Mouse (Mus musculus) spleen, adult 2 months (tissue): ENCODE data around the gene Col6a4. TPM values are rescaled to one million over a fixed set of nuclear protein-coding genes. Genes with fewer than 3 reads are reported as not detected.

Experiments
- DNase-seq, 2 experiments: peaks; one replicate each; pipeline versions ENCODE4 v3.0.0 to v3.0.0-alpha.2; 2012 to 2021; ENCODE audit warnings: low spot score in 2 of 2, low read depth in 1 of 2
- H3K27ac ChIP-seq: fragments of 200-500 bp; 2 replicates; pipeline ENCODE4 v1.5.1; 2012; ENCODE audit warnings: low read length, inconsistent platforms; ENCODE audit not compliant: insufficient read depth
- H3K27me3 ChIP-seq: fragments of 200-500 bp; 2 replicates; pipeline ENCODE4 v1.6.1; 2012; ENCODE audit warnings: mild to moderate bottlenecking, moderate library complexity, low read length, inconsistent platforms; ENCODE audit not compliant: control insufficient read depth, insufficient read depth
- H3K36me3 ChIP-seq: fragments of 200-500 bp; 2 replicates; pipeline ENCODE4 v1.6.1; 2012; ENCODE audit warnings: mild to moderate bottlenecking, low read length, inconsistent platforms; ENCODE audit not compliant: control insufficient read depth, insufficient read depth
- H3K4me1 ChIP-seq: fragments of 200-500 bp; 2 replicates; pipeline ENCODE4 v1.6.1; 2011; ENCODE audit warnings: inconsistent platforms; ENCODE audit not compliant: control insufficient read depth, insufficient read depth, insufficient read length
- H3K4me3 ChIP-seq: fragments of 200-500 bp; 2 replicates; pipeline ENCODE4 v1.5.1; 2011; ENCODE audit warnings: mild to moderate bottlenecking, inconsistent platforms; ENCODE audit not compliant: insufficient read depth, insufficient read length; ENCODE audit errors: extremely low read depth
- CTCF ChIP-seq: fragments of 200-500 bp; IDR thresholded peaks from 2 replicates; pipeline ENCODE4 v1.5.1; 2011; ENCODE audit warnings: mild to moderate bottlenecking, inconsistent platforms; ENCODE audit not compliant: insufficient read depth, insufficient read length, insufficient replicate concordance; ENCODE audit errors: extremely low read depth
- POLR2A ChIP-seq: fragments of 200-500 bp; IDR thresholded peaks from 2 replicates; pipeline ENCODE4 v1.6.1; 2011; ENCODE audit warnings: low read depth, low read length, inconsistent platforms
- WGBS: fragments of 180-500 bp; shearing (Covaris S2); methylation state at CpG from one replicate; pipeline ENCODE4 v1.1.7; 2018; 5-methylcytosine and 5-hydroxymethylcytosine counted together
- polyA plus RNA-seq: library from polyadenylated mRNA; depleted of rRNA; stranded (reverse); fragments of >200 nt; gene quantifications from 2 replicates; pipeline ENCODE4 v1.2.3, GENCODE M21; 2012; rRNA removed

Gene Col6a4
- polyA plus RNA-seq, result 3.6 and 4.1 TPM in 2 replicates

DNA sequence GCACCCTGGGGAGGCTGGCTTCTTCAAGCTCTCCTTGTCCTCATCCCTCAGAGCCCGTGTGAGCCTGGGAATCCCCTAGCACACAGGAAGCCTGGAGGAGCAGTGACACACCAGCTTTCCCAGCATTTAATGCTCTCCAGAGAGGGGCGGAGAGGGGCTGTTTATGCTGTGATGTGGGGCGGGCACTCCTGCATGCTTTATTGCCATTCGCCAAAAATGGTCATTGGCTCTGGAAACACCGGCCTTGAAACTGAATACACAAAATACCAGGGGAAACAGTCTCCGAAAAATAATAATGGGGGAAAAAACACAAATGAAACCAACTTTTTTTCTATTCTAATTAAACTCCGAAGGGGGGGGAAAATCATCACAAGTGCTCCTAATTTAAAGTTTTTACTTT, at the start of gene Col6a4:
Gene Col6a4, minus strand, starts transcription at position 101 of the 400 bp plus-strand sequence.
- Histone ChIP-seq H3K27me3 (no peaks in the 10 kb centered on the region), H3K27ac (no peak within 1 kb of the TSS), H3K4me3 (no peak within 1 kb of the TSS), H3K4me1 (no peaks in the 10 kb centered on the region), H3K36me3 (no peaks in the 10 kb centered on the region)
- TF ChIP-seq CTCF, result no peak
- TF ChIP-seq POLR2A, result no peak
- DNase-seq, result no peak
- WGBS, result 70% methylated on average over 7 of the region's 7 CpGs

DNA sequence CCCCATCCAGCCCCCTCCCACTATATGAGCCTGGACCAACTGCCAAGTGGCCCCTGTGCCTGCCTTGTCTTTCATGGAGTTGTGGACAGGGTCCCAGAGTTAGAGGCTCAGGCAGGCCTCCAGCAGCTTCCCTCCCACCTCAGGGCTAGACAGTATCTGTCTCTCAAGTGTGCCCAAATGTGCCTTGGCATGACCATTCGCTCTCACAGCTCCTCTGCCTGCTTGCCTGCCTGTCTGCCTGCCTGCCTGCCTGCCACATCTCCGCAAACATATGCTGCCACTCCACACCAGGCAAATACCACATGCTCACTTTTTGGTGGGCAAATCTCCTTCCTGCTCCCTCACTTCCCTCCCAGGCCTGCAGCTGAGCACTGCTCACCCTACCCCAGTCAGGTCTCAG, 49.0 kb upstream of the Col6a4 start:
- TF ChIP-seq POLR2A, result no peak
- no peak for TF ChIP-seq CTCF
- Histone ChIP-seq H3K4me1 (no peaks in the 10 kb centered on the region), H3K27ac (no peak overlapping the region), H3K4me3 (no peak overlapping the region), H3K36me3 (no peaks in the 10 kb centered on the region), H3K27me3 (peaks cover 17% of the 10 kb centered on the region; the same call in 1 of the 2 replicates)
- WGBS, result 78% methylated on average over 2 of the region's 2 CpGs
- no peak for DNase-seq

DNA sequence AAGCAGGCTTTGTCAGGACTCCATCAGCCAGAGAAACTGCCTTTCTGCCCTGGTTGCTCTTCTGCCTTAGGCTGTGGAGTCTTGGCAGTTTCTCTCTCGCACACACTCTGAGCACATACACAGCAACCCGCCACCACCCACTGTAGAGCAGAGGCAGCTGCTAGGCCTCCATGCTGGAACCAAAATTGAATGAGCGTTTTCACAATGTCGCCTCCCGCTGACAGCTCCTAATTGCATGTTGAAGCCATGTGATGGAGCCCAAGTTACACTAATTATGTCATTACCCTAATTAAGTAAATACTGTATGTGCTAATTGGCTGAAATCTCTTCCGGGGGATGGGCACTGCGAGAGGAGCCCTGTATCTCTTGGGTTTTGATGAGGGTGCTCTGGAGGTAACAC, 47.6 kb upstream of the Col6a4 start:
- no peak for DNase-seq
- Histone ChIP-seq H3K27ac (no peak overlapping the region), H3K36me3 (no peaks in the 10 kb centered on the region), H3K4me1 (no peaks in the 10 kb centered on the region), H3K27me3 (peaks cover 13% of the 10 kb centered on the region; the same call in 1 of the 2 replicates), H3K4me3 (no peak overlapping the region)
- TF ChIP-seq CTCF (no peak), POLR2A (no peak)
- WGBS, result 95% methylated on average over 7 of the region's 7 CpGs

DNA sequence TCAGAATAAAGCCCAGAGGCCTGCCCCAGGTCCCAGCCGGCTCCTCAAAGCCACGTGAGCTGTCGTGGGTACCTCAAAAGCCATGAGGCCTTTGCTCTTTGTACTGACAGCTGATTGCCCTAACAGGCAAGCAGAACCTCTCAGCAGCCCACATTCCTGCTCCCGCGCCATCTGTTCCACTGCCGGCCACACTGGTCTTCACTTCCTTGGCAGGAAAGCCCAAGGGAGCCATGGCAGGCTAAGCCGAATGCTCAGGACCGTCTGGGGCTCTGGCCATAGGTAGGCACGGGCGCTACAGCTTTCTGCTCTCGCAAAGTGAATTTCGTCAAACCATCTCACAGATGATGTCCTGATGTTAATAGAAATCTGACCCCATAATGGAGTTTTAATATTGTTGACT, 45.4 kb upstream of the Col6a4 start:
- Histone ChIP-seq H3K4me1 (no peaks in the 10 kb centered on the region), H3K27ac (no peak overlapping the region), H3K27me3 (no peaks in the 10 kb centered on the region), H3K36me3 (no peaks in the 10 kb centered on the region), H3K4me3 (no peak overlapping the region)
- DNase-seq, result no peak
- 90% methylated on average over 12 of the region's 12 CpGs for WGBS
- TF ChIP-seq POLR2A, result no peak
- TF ChIP-seq CTCF, result no peak

DNA sequence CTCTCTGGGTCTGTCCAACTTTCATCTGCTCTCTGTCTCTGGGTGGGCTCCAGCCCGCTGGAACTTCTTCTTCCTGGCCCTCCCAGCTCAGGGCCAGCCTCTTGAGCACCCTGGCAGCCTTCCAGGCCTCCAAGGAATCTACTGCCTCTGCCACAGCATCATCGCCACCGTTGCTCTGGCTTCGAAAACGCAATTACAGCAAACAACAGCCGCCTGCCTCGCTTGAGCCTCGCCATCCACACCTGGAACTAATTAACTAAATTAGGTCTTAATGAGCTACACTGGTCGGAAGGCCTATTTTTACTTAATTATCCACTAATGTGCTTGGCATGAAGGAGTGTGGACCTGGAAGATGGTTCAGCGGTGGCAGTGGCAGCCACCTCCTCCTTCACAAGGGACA, 43.2 kb upstream of the Col6a4 start:
- no peak for DNase-seq
- 79% methylated on average over 10 of the region's 10 CpGs for WGBS
- H3K27ac ChIP-seq, result no peak overlapping the region
- TF ChIP-seq POLR2A, result no peak
- TF ChIP-seq CTCF, result no peak
- no peaks in the 10 kb centered on the region for H3K36me3 ChIP-seq
- H3K4me3 ChIP-seq, result no peak overlapping the region
- no peaks in the 10 kb centered on the region for H3K27me3 ChIP-seq
- no peaks in the 10 kb centered on the region for H3K4me1 ChIP-seq

DNA sequence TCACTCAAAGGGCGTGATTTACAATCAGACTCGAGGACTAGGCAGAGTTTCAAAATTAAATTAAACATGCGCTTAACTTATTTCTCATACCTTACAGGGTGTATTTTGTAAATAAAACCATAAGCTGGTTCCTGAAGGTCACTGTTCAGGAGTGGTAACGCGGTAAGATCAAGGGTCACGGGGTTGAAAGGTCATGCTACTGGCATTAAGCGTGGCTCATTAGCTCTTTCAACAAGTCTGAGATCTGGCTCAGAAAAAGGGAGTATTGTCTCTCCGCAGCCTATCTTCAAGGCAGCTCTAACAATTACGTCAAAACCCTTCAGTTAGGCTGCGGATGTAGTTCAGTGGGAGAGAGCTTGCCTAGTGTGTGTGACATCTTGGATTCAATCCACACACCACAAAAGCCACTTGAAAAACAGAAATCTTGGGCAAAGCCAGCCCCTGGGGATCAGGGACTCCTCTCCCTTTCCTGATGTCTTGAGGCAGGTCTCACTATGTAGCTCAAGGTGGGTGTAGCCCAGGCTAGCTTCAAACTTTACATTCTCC, 41.2 kb upstream of the Col6a4 start:
- Histone ChIP-seq H3K36me3 (no peaks in the 10 kb centered on the region), H3K4me1 (no peaks in the 10 kb centered on the region), H3K4me3 (no peak overlapping the region), H3K27me3 (no peaks in the 10 kb centered on the region), H3K27ac (no peak overlapping the region)
- WGBS, result 81% methylated on average over 10 of the region's 10 CpGs
- TF ChIP-seq CTCF, result no peak
- no peak for TF ChIP-seq POLR2A
- no peak for DNase-seq

DNA sequence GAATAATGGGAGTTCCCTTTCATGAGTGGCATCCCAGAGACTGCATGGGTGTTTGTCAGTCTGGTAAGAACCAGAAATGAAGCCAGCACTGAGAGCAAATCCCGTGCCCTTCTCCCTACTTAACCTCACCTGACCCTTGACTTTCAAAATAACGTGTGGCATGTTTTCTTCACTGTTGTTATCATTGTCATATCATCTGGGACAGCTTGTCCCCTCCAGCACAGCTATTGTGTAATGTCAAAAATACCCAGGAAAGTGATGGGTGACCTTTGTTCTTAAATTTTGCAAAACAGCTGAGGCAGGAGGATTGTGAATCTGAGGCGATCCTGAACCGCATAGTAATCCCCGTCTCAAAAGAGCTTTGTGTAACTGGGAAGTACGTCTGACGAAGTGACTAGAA, 33.7 kb upstream of the Col6a4 start:
- no peak for DNase-seq
- H3K4me3 ChIP-seq, result no peak overlapping the region
- H3K36me3 ChIP-seq, result no peaks in the 10 kb centered on the region
- no peaks in the 10 kb centered on the region for H3K4me1 ChIP-seq
- TF ChIP-seq POLR2A (no peak), CTCF (no peak)
- WGBS, result 85% methylated on average over 7 of the region's 7 CpGs
- H3K27me3 ChIP-seq, result no peaks in the 10 kb centered on the region
- no peak overlapping the region for H3K27ac ChIP-seq
